Mouse (Mus musculus) adipocyte (in vitro differentiated cells): ENCODE data around the gene H2al1o.
"Not testable (repeated sequence)": the region's sequence is repeated elsewhere in the genome, so short reads cannot be mapped to it uniquely, and the experiment has no call there.

Experiments used
- DNase-seq: peaks from one replicate; pipeline ENCODE4 v3.0.0-alpha.2; 2016; ENCODE audit warnings: low spot score

The H2al1o gene

DNA sequence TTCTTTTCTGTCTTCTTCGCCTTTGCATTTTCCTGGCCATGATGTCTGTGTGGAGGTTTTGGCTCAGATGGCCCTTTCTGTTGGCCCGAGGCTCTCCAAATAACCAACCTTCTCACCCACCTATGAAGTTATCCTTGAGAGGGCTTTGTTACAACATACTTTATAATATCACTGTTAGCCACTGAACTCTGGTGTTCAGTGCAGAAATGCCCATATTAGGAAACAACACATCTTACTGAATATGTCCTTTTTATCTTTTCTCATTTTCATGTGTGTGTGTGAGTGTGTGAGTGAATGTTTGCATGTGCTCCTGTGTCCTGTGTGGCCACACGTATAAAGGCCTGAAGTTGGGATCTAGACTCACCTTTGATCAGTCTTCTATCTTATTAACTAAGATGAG, at the start of gene H2al1o:
H2al1o (minus strand) TSS at position 101 of the 400 bp plus-strand sequence.
- DNase-seq = not testable (repeated sequence)

DNA sequence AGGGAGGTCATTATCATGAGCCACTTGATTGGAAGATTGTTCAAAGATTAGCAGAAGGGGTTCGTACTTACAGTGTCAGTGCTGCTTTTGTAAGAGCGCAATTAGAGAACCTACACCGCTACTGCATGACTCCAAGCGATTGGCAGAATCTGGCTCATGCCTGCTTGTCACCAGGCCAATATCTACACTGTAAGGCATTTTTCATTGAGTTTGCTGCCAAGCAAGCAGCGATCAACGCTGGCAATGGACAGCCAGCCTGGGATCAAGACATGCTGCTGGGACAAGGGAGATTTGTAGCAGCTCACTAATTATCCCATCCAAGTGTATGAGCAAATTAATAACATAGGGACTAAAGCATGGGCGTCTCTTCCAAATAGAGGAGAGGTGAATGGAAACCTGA, 25.8 kb upstream of the H2al1o start:
- DNase-seq = not testable (repeated sequence)

DNA sequence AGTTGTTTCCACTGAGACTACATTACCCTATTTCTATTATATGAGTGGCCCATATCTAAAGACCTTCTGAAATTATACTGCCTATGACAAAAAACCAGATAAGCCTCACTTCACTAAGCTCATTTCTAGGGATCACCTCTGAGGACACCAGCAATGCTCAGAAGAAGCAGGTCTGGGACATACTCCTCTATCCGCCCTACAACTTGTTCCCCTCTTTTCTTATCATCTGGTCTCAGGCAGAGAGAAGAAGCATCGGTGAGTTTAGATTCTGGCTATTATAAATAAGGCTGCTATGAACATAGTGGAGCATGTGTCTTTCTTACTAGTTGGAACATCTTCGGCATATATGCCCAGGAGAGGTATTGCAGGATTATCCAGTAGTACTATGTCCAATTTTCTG, 35.3 kb downstream of the H2al1o start:
- DNase-seq = no peak
